Mouse (Mus musculus) bone marrow, adult 2 months (tissue): ENCODE data around the gene Gbp6.
"Not testable (repeated sequence)": the region's sequence is repeated elsewhere in the genome, so short reads cannot be mapped to it uniquely, and the experiment has no call there.

Experiments used
- CTCF ChIP-seq: fragments of 200-500 bp; IDR thresholded peaks from 2 replicates; pipeline ENCODE4 v1.5.1; 2011; ENCODE audit warnings: low read length, control low read depth; ENCODE audit not compliant: control insufficient read depth, insufficient read depth
- POLR2A ChIP-seq: fragments of 200-500 bp; IDR thresholded peaks from 2 replicates; pipeline ENCODE4 v1.6.1; 2011; ENCODE audit warnings: low read depth, mild to moderate bottlenecking, control low read depth, low read length, borderline replicate concordance; ENCODE audit not compliant: control insufficient read depth

- TF ChIP-seq POLR2A, CTCF: not testable (repeated sequence)
Observed at GRCm38 (mm10) chr5:105309148-105309547, 15.7 kb upstream of the Gbp6 start.
